Mouse (Mus musculus): ENCODE measurements around the gene Olfr1371.
"Not testable (repeated sequence)": the region's sequence is repeated elsewhere in the genome, so short reads cannot be mapped to it uniquely, and the experiment has no call there.

- TF ChIP-seq CTCF (IDR thresholded peaks at IDR 0.05 in 2 of 3, conservative IDR thresholded peaks at IDR 0.05 in 1 of 3; ENCODE audit: control insufficient read depth in 1 of 3, insufficient read depth in 1 of 3, low read depth in 2 of 3, low read length in 3 of 3, poor library complexity in 1 of 3, severe bottlenecking in 1 of 3); HCFC1 (IDR thresholded peaks at IDR 0.05; ENCODE audit: low read depth, low read length); USF2 (IDR thresholded peaks at IDR 0.05; ENCODE audit: borderline replicate concordance in 1 of 2, insufficient read depth in 1 of 2, low read depth in 1 of 2, low read length in 2 of 2); ZKSCAN1 (IDR thresholded peaks at IDR 0.05; ENCODE audit: low read depth, low read length): not testable (repeated sequence)
- TF ChIP-seq GATA1 (IDR thresholded peaks at IDR 0.05; ENCODE audit: low read depth, low read length) (0 out of 2 replicates have a peak, but pooled peaks have one; percentile 43), MAX (IDR thresholded peaks at IDR 0.05; ENCODE audit: low read length) (peak; percentile 71; the same call in 1 of the 2 replicates), EP300 (IDR thresholded peaks at IDR 0.05; ENCODE audit: low read depth in 1 of 2, low read length in 2 of 2) (peak in 1 of 2 experiments; percentile 41; a peak in 1 of 4 replicates)
These were observed 17.2 kb downstream of the Olfr1371 start for GRCm38 (mm10) chr11:52196496-52197023.
